Mouse (Mus musculus) ovary, postnatal 10 days (tissue): Measurements from ENCODE around the gene Rbfox3.

Experiments
- DNase-seq: peaks from one replicate; pipeline ENCODE4 v3.0.0; 2022; ENCODE audit warnings: low spot score

Rbfox3 gene

DNA sequence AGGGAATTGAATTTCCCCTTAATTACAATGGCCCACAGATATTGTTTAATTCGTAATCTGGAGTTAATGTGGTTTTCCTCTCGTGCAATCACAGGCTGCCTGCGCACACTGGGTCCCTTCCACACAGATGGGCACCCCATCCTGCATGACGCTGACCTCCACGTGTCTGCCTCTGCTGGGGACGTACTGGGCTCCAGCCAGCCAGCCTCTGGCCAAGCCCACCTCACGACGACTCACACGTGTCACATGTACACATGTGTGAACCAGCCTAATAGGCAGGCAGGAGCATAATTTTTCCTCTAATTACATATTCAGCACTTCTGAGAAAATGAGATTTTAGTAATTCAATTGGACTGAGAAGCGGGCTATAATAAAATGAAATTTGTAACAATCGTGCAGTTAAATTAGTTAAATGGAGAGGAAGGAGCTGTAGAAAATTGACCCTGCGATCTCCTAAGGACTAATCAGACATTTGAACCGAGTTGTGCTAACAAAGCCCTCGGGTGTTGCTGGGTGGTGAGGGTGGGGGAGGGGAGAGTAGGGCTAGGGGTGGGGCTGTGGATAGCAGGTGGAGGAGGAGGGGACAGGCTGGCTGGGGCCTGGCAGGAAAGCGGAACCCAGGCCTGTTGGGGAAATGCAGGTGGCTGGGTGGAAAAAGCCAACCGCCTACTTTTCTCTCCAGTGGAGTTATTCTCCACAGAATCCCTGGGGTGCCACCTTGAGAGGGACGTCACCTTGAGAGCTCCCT lies 360.4 kb downstream of the Rbfox3 start:
- DNase-seq: no peak

DNA sequence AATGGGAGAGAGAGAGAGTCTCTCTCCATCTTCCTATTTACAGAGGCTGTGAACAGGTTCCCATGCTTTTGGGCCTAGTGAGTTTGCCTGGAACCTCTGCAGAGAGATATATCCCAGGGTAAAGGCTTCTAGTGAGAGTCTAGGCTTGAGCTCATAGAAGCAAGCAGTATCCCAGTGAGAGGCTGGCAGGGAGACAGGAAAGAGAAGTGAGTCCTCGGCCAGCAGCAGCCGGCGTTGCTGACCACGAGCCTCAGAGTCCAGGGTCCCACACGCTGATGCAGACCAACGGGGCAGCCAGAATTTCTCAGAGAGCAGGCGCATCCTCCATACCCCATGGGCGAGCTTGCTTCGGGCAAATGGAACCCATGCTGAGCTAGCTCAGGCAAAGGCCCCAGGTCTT lies 363.2 kb downstream of the Rbfox3 start:
- DNase-seq: no peak

DNA sequence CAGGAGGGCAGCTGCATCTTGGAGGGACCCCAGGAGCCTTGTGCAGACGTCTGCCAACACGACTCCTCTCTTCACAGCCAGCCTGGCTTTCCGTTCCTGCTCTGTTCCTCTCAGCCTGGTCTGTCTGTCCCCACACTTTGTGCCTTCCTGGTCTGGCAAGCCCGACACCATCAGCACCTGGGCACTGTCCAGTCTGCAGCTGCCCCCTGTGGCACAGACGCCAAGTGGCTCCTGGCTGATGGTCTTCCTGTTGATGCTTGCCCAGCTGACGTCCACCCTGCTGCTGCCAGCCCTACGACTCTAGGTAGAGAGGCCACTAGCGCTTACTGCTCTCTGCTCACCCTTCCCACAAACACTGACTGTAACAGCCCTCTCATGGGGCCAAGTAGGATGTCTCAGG lies 365.1 kb downstream of the Rbfox3 start:
- no peak for DNase-seq

DNA sequence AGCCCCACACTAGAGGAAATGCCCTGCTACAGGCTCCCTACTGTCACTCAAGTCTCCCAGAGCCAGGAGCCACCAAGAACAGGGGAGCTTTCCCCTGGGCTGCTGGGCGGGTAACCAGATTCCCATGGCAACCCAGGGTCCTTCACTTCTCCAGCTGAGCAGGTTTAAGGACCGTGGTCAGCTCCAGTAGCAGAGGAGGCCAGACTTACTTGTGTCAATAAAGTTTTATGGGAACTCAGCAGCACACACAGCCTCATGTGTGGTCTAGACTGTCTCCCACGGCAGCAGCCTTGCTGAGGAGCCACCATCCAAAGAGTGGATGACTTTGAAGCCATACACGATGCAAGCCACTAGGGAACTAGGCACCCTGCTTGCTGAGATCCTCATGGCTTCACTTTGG lies 365.7 kb downstream of the Rbfox3 start:
- no peak for DNase-seq

DNA sequence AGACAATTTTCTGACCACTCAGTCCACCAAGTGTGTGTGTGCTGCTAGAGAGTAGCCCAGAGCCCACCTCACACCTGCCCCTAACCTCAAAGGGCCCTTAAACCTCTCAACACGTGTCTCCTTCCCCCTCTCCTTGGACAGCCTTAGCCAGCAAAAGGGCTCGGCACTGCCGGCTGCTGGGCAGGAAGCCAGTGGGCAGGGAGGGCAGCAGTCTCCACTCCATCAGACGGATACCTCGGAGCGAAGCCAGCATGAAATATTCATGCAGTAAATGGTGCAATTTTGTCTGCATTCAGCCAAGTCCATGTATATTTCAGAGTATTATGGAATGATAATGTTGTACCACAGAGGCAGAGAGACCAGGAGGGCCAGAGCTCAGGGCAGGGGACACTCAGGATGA lies 366.8 kb downstream of the Rbfox3 start:
- DNase-seq: no peak

DNA sequence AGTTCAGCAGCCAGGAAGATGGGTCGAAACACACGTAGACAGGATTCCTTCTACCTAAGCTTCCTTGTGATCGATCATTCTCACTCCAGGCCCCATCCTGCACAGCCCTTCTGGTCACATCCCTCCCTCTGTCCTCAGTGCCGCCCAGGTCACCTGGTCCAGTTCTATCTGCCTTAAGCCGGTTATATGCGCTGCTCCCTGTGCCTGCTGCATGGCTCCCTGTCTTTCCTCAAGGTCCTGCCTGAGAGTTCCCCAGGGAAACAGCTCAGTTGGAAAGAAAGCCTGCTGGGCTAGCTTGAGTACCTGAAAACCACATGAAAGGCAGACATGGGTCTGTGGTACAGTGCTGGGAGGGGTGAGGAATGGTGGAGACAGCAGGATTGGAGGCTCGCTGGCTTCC lies 368.5 kb downstream of the Rbfox3 start:
- DNase-seq: no peak

DNA sequence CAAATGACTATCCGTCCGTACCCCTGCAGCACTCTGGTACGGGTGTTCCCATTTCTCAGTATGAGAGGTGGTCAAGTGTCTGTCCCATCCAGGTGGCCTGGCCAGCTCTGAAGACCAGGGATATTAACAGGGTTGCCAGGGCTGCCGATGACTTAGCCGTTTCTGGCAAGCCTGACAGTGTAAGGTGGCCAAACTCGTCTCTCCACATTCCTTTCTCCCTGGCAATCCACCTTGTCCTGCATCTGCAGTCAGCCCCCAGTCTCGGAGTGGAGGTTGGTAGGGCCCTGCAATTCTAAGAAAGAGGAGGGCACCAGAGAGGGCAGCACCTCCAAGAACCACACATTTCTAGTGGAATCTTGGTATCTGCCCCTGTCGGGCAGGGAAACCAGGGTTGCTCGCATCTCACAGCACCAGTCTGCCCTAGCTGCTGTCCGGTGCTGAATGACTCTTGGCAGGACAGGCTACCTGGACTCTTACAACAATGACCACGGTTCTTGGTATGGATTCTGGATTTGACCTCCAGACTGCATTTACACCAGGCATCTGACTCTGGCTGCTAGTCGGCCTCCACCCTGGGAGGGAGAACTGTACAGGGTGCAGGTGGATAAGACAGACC lies 370.9 kb downstream of the Rbfox3 start:
- DNase-seq: no peak

DNA sequence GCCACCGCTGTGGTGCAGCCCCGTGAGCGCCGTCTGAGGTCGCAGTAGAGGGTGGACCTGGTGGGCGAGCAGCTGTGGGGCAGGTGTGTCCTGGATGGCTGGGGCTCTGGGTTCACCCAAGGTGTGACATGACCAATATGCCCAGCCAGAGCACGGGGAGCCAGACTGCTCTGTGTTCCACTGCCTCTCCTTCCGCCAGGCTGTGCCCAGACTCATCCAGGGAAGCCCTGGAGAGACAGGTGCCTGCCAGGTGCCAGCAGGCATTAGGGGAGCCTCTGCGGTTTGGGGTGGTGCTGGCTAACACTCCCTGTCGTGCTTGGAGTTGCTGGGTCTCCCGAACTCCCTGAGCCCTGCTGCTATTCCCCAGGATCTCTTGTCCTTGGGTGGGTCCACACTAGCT lies 373.4 kb downstream of the Rbfox3 start:
- no peak for DNase-seq

DNA sequence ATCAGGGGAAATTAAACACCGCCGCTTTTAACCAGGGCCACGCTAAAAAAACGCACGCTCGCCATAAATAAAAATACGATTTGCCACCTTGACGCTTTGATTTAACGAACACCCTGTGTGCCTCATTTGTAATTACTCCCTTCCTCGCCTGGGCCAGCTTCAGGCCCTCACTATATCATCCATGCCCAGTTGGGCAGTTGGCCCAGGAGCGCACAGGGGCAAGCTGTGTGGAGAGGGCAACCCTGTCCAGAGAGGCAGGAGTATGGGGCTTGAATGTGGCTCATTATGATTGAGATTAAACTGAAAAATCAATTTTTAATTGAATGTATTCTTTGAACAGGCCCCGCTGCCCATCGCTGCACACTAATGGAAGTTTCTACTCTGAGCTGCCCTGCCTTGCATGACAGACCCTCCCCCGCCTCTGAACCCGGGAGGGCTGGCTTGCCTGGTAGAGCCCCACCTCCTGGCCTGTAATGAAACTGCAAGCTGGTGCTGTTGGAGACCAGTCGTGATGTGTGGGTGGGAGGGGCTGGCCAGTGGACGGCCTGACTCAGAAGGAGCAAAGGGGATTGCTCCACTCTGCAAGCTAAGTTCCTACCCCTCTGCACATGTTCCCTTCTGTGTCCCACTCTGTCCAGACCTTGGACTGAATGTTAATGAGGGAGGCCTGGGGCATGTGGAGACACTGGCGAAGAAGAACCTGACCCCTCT lies 376.9 kb downstream of the Rbfox3 start:
- peak; percentile 21 for DNase-seq

DNA sequence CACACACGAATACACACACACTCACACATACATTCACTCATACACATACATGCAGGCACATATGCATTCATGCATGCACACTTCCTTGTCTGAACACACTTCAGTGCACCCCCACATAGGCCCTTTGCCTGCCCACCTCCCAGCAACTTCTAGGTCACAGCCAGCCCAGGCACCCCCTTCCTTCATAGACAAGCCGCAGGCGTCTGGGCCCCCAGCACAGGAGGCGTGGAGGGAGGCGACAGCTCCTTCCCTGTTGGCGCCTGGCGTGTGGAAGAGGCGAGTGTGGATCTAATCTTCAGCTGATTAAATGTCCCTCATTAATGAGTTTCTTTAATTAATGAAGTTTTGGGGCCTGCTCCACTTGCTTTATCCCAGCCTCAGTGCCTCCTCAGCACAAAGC lies 381.1 kb downstream of the Rbfox3 start:
- no peak for DNase-seq

DNA sequence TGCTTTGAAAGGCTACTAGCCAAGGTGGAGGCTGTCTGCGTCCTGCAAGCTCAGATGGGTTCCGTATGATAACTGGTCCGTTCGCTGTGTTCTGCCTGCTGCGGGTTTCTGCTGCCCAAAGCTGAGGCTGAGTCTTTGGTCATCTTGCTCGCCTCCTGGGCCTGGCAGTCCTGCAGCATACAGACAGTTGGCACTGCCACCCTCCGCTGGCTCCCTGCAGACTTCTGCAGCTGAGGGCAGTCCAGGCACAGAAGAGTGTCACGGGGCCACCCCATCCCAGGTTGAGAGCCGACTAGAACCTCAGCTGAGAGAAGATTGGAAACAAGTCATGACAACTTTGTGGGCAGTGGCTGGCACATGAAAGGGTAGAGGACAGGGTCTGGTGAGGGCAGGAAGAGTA lies 382.6 kb downstream of the Rbfox3 start:
- DNase-seq: no peak

DNA sequence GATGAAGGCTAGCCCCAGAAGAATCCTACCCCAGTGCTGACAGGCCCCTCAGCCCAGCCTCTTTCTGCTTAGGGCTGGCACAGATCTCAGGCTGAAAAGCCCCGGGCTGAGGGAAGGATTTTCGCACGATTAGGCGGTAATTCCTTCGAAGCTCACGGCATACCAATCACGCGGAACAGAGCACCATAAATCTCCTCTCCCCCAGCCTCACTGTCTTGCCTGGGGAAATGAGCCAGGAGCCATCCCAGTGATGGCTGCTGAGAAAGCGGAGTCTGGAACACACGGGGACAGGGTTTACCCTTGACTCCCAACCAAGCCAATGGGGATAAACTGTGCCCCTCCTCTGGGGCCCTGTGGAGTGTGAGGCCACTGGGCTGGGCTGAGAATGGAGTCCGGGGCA lies 386.3 kb downstream of the Rbfox3 start:
- no peak for DNase-seq

DNA sequence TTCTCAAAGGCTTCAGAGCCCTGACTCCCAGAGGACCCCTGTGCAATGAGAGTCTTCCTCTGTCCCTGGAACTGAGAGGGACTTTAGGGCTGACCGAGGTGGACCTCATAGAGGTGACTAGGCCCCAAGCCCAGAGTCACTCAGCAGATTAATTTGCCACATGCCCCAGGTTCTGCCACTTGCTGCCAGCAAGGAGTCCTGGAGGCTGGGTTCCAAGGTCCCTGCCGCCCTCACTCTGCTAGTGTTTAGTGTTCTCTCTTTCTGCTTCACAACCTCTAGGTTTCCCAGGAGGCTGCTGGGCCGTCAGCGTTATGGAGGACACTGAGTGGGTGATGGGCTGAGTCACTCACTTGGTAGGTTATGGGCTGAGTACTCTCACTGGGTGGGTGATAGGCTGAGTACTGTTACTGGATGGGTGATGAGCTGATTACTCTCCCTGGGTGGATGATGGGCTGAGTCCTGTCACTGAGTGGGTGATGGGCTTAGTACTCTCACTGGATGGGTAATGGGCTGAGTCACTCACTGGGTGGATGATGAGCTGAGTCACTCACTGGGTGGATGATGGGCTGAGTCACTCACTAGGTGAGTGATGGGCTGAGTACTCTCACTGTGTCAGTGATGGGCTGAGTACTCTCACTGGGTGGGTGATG lies 387.8 kb downstream of the Rbfox3 start:
- DNase-seq: no peak

DNA sequence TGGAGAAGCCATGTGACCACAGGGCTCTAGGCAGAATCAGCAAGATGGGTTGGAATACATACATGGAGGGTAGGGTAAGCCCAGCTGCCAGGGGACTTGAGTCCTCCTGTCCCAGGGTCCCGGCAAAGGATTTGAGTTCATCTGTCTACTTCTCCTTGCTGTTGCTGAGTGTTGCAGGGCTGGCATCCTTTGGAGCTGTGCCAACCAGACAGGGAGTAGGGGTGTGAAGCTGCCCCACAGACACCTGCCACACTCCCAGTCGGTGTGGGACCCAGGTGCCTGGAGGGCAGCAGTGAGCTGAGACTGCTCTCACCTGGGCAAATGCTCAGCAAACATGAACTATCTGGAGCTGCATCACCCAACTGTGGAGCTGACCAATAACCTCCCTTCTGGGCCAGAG lies 390.5 kb downstream of the Rbfox3 start:
- DNase-seq: no peak

DNA sequence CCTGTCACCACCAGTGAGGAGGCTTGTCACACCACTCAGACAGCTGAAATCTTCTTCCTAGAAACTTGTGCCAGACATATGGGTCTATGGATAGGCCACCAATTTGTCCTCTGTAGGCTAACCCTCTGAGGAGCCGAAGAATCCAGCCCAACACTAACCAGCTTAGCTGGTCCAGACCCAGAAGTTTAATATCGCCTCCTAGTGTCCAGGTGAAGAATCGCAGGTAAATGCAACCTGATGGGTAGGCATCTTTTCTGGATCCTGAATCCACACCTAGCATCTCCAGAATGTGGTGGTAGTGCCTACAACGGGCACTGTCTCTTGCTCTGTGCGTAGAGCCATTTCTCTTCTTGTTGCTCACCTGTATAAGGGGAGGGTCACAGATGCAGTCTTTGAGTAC lies 391.1 kb downstream of the Rbfox3 start:
- no peak for DNase-seq

DNA sequence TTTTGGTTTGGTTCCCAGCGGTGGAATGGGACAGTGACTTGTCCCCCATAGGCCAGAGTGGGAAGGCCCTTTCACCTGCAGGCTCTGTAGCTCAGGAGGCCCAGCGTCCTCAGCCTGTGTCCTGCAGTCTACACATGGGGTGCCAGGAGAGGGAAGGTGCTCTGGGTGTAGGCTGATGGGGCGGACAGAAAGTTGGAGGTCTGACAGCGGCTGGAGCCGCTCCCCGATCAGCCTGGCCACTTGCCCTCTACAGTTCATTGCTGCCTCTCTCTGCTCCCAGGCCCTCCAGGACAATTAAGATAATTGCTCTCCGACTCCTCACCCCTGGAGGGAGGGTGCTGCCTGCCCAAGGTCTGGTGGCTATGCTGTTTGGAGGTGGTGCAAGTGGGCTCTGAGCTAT lies 392.7 kb downstream of the Rbfox3 start:
- no peak for DNase-seq

DNA sequence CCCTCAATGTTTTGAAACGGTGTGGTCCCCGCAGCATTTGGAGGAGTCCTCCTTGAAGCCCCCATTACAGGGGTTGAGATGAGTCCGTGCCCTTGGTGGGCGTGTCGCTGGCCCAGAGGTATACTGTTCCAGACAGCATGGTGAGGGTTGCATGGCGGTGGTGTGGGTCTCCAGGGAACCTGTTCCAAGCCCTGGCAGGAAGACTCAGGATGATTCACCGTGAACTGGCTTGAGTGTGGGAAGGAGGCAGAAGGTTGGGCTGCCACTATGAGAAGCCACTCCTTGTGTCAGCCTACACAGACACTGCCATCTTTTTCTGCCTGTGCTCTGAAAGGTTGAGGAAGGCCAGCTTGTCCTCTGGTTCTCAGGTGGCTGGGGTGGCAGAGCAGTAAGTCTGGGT lies 393.5 kb downstream of the Rbfox3 start:
- no peak for DNase-seq

DNA sequence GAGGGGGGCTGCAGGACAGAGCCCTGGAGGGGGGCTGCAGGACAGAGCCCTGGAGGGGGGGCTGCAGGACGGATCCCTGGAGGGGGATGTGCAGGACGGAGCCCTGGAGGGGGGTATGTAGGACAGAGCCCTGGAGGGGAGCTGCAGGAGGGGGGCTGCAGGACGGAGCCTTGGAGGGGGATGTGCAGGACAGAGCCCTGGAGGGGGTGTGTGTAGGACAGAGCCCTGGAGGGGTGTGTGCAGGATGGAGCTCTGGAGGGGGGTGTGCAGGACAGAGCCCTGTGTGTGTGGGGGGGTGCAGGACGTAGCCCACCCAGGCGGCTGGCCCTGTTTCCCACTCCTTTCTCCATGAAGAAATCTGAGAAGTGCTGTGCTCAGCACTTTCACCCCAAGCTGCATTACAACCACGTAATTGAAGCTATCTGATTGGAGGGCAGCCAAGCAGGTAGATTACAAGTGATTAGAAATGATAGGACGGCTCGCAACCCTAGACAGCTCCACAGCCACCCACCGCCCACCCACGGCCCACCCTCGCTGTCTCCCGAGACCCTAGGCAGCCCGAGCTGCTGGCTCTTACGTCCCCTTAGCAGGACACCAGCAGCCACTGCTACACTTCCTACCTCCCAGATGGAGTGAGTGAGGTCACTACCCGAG lies 399.0 kb downstream of the Rbfox3 start:
- no peak for DNase-seq

DNA sequence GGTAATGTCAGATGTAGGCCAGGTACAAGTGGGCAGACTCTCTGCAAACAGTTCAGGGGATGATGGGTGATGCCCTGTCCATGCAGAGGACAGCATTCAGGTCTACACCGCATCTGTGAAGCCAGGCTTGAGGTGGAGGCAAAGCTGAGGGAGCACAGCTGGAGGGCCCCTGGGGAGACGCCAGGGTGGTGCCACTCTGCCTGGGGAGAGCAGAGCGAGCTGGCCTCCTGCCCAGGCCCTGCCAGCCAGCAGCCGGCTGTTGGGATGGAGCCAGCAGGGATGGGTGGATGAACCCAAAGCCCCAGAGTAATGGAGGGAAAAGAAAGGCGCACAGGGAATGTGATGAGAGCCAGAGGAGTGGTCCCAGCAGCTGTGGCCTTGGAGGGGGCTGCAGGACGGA lies 399.5 kb downstream of the Rbfox3 start:
- no peak for DNase-seq

DNA sequence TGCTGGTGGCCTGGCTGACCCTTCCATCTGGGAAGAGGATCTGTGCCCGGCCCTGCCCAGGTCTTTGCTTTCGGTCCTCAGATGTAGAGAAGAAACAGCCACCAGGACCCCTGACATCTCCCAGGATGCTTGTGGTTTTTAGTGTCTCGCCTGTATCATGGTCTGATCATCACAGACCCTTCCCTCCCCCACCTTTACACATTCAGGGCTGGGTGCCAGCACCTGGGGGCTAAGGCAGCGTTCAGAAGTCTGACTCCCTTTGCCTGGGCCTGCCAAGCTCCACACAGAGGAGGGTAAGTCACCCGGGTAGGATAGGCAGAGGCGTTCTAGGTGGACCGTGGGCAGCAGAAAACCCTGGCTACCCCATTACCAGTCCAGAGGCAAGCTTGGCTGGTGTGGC lies 403.1 kb downstream of the Rbfox3 start:
- DNase-seq: no peak

DNA sequence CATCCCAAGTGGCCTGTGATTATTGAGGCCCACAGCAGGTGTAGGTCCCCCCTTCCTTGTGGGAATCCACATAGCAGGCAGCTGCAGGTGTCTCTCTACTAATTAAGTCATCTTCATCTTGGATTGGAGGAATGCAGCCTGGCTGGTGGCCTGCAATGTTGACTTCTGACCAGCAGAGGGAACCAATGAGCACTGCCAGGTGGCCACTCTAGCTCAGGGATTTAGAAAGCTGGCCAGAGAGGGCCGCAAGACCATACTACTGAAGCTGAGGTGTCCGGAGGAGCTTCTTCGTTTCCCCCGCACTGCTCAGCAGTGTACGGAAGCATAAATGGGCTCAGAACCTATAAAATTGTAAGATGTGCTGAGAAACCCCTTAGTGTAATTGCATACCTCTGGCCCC lies 403.5 kb downstream of the Rbfox3 start:
- peak; percentile 44 for DNase-seq

DNA sequence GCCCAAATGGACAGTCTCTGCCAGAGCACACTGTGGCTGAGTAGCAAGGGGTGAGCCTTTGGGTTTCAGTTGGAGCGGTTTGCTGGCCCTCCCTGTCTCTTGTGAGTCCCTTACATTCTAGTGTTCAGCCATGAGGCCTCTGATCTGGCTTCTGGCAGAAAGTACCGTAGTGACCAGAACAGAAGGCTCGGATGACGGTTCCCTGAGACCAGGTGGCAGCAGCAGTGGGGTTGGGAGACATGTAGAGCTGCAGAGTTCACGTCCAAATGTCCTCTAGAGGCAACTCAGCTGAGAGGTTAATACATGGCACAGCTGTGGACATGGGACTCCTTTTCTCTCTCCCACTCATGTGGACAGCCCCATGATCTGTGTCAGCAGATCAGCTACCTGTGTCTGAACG lies 404.3 kb downstream of the Rbfox3 start:
- no peak for DNase-seq

DNA sequence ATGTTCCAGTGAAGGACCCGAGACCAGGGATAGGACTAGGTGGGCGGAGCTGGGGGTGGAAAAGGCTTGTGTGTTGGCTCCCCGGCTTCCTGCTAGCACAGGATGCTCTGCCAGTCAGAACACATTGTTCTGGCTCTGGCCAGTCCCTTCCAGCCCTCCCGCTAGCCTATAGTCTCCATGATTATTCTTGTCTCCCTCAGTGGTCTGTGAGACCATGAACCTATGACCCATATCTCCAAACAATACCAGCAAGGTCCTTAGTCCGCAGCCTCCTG lies 407.3 kb downstream of the Rbfox3 start:
- DNase-seq: no peak
